ENCODE assay signal across 1 mouse cellular context in genomic region chr9:49528943-49529342, GRCm38 (mm10).
TF ChIP-seq lines count a peak whose summit lies in the region.

No protein-coding gene starts in this region.

TF ChIP-seq in CH12.LX, 34 proteins besides CTCF, POLR2A, EP300 and RAD21 (continued from another document):
- TF ChIP-seq USF2 (conservative IDR thresholded peaks at IDR 0.05; ENCODE audit: low read depth, low read length) (no peak), ZC3H11A (IDR thresholded peaks at IDR 0.05; ENCODE audit: low read depth, low read length) (peak; percentile 80), BHLHE40 (IDR thresholded peaks at IDR 0.05; ENCODE audit: low read depth, low read length) (no peak), JUND (conservative IDR thresholded peaks at IDR 0.05; ENCODE audit: low read depth, low read length) (peak; percentile 40; the same call in 1 of the 2 replicates), ETS1 (conservative IDR thresholded peaks at IDR 0.05; ENCODE audit: low read depth, low read length) (no peak), PAX5 (IDR thresholded peaks at IDR 0.05; ENCODE audit: low read length) (no peak), E2F4 (IDR thresholded peaks at IDR 0.05; ENCODE audit: insufficient replicate concordance, low read depth, low read length) (no peak), POLR2AphosphoS2 (IDR thresholded peaks at IDR 0.05; ENCODE audit: low read depth, low read length) (no peak), MXI1 (IDR thresholded peaks at IDR 0.05; ENCODE audit: low read depth, low read length) (no peak), ZKSCAN1 (IDR thresholded peaks at IDR 0.05; ENCODE audit: borderline replicate concordance, low read depth, low read length) (no peak), ZNF384 (IDR thresholded peaks at IDR 0.05; ENCODE audit: low read depth, low read length) (no peak), MEF2A (IDR thresholded peaks at IDR 0.05; ENCODE audit: borderline replicate concordance, low read depth, low read length) (peak; percentile 84), IRF4 (IDR thresholded peaks at IDR 0.05; ENCODE audit: low read depth, low read length) (peak; percentile 71), RCOR1 (conservative IDR thresholded peaks at IDR 0.05; ENCODE audit: low read depth, low read length) (no peak), SMC3 (IDR thresholded peaks at IDR 0.05; ENCODE audit: low read depth, low read length) (peak; percentile 89), MAX (IDR thresholded peaks at IDR 0.05; ENCODE audit: low read length) (no peak), TBP (conservative IDR thresholded peaks at IDR 0.05; ENCODE audit: low read depth, low read length) (no peak), MAFK (IDR thresholded peaks at IDR 0.05; ENCODE audit: insufficient replicate concordance, low read length) (no peak), KAT2A (IDR thresholded peaks at IDR 0.05; ENCODE audit: insufficient replicate concordance, low read length) (no peak), NRF1 (IDR thresholded peaks at IDR 0.05; ENCODE audit: low read depth, low read length) (0 out of 2 replicates have a peak, but pooled peaks have one; percentile 19), CHD2 (IDR thresholded peaks at IDR 0.05; ENCODE audit: low read length) (no peak)
